In the genomic region with DNA sequence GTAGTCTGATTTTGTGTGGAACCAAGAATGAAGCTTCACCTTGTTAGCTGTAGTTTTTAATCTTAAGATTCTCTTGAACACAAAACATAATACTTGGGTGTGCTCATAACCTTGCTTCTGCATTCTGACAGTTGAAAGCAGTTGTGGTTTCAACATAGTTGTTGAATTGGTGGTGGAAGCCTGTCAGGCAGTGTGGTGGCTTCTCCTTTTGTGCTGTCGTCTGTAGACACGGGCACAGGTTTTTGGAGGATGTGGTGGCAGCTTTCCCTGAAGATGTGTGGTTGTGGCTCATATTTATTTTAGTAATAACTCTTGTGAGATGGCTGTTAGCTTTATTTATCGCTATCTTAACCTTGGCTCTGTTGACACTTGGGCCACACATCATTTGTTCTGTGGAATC, we compare ENCODE assay signal across 15 mouse cellular contexts.
DNase-seq lines count a peak whose midpoint lies in the region; ATAC-seq lines count a peak whose summit lies in the region.
"Had no signal": no experiment of that assay in that cellular context is flagged by ENCODE, and none has a peak within 500 bp of the region (broad histone marks: within the 10 kb centered on the region; RNA-seq: fewer than 3 reads in every experiment).

No protein-coding gene starts in this region.

- no peaks in the 10 kb centered on the region for H3K9me3 ChIP-seq in hindbrain, embryonic 10.5 days
- H3K9me3 ChIP-seq: forebrain, embryonic 15.5 days; limb, embryonic 12.5 days had no signal

- H3K27me3 ChIP-seq in hindbrain, embryonic 10.5 days (ENCODE audit: insufficient read depth, poor library complexity, severe bottlenecking) = no peaks in the 10 kb centered on the region
- H3K27me3 ChIP-seq: CH12.LX; forebrain, embryonic 15.5 days; limb, embryonic 12.5 days had no signal

- DNase-seq in lung, postnatal 36 days = peak; percentile 19
- no peak for DNase-seq in lung, postnatal 4 days
- peak; percentile 27 for DNase-seq in T-cell, adult 2 months (ENCODE audit: low spot score)
- DNase-seq in thymus, postnatal 36 days = peak; percentile 17 to 24
- DNase-seq in hindbrain, embryonic 10.5 days (ENCODE audit: low spot score) = no peak
- DNase-seq in right cerebral cortex, postnatal 25 days = no peak
- DNase-seq: adrenal gland, postnatal 36 days; cerebellum, adult 9-11 months; lung, adult 18-20 months had no signal

- peaks cover 81% of the 10 kb centered on the region for H3K36me3 ChIP-seq in hindbrain, embryonic 10.5 days

- no peak overlapping the region for H3K4me3 ChIP-seq in hindbrain, embryonic 10.5 days
- H3K4me3 ChIP-seq: forebrain, embryonic 15.5 days; limb, embryonic 12.5 days had no signal

- peak; percentile 94 for ATAC-seq in megakaryocyte progenitor cell, adult 5-6 weeks (replicated peaks; ENCODE audit: poor library complexity)
- ATAC-seq: forebrain, embryonic 15.5 days; inflammation-experienced regulatory T-cells, adult 6 months had no signal

- H3K27ac ChIP-seq in hindbrain, embryonic 10.5 days = no peak overlapping the region
- H3K27ac ChIP-seq: forebrain, embryonic 15.5 days; limb, embryonic 12.5 days; stomach, postnatal 0 days had no signal

- WGBS in hindbrain, embryonic 10.5 days = 95% methylated on average over 3 of the region's 3 CpGs

- no peaks in the 10 kb centered on the region for H3K4me1 ChIP-seq in hindbrain, embryonic 10.5 days (replicated peaks)
- H3K4me1 ChIP-seq: forebrain, embryonic 15.5 days; limb, embryonic 12.5 days had no signal

Comparison
In these comparisons a context has a peak if more than half of its experiments do, and no peak if none do; other contexts are left out.
1. DNase-seq: peak in lung, postnatal 36 days (single experiment), T-cell, adult 2 months (single experiment) and thymus, postnatal 36 days (2 of 2); none in lung, postnatal 4 days (0 of 2), hindbrain, embryonic 10.5 days (single experiment) and right cerebral cortex, postnatal 25 days (single experiment).